Mouse (Mus musculus): Measurements from ENCODE around the gene Zfp558. TPM values are rescaled to one million over a fixed set of nuclear protein-coding genes. Genes with fewer than 3 reads are reported as not detected.

Gene Zfp558
- polyA plus RNA-seq, 1 experiment from 2014 or later: 55.0 TPM

Small RNA genes within 50 kb of the gene (microRNA-seq; reads per million reads assigned to microRNA genes)
- not detected for gene Gm22854

Other genes starting within 250 kb of the Zfp558 start
- 120 and 129 TPM in 2 replicates for gene Chordc1, start 186.1 kb downstream of the Zfp558 start, polyA plus RNA-seq (2015; fragmentation: Nextera tagmentation; extraction: Ambion mirVana)
- gene Naalad2, start 75.3 kb downstream of the Zfp558 start, polyA plus RNA-seq (2015; fragmentation: Nextera tagmentation; extraction: Ambion mirVana): 1.2 TPM in 2 replicates
- not detected in 2 replicates for gene Ubtfl1, start 73.8 kb downstream of the Zfp558 start, polyA plus RNA-seq (2015; fragmentation: Nextera tagmentation; extraction: Ambion mirVana)
- gene Mbd3l2, start 47.6 kb downstream of the Zfp558 start, polyA plus RNA-seq (2015; fragmentation: Nextera tagmentation; extraction: Ambion mirVana): not detected in 2 replicates
- gene Mbd3l1, start 91 bp upstream of the Zfp558 start, polyA plus RNA-seq (2015; fragmentation: Nextera tagmentation; extraction: Ambion mirVana): not detected in 2 replicates
- gene Muc16, start 196.3 kb upstream of the Zfp558 start, polyA plus RNA-seq (2015; fragmentation: Nextera tagmentation; extraction: Ambion mirVana): not detected in 2 replicates

All from forebrain, embryonic 16.5 days (tissue).